Mouse (Mus musculus): ENCODE measurements around the gene Bri3bp. TPM values are rescaled to one million over a fixed set of nuclear protein-coding genes. Genes with fewer than 3 reads are reported as not detected.
"Not testable (repeated sequence)": the region's sequence is repeated elsewhere in the genome, so short reads cannot be mapped to it uniquely, and the experiment has no call there.

The Bri3bp gene
- polyA plus RNA-seq, 1 experiment from 2014 or later, result 35.7 TPM

DNA sequence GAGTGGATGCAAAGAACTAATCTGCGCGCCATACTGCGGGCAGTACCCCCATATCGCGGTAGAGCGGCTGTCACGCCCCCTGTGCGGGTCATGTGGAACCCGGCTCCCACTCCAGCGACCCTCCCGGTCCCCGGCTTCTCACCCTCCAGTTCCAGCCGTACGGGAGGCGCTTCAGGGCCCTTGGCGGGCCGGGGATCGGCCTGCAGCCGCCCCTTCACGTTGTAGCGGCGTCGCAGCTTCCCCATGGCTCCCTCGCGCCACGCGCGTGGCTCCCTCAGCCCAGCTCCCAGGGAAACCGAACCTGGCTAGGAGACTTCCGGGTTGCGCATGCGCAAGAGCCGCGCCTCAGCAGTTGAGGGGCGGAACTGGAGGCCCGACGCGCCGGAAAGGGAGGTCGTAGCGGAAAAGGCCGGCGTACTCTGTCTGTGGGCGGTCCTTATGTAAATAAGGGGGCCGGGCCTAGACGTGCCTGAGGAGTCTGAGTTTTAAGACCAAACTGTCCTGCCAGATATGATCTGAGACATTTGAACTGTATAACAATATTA lies 7.5 kb upstream of the Bri3bp start, which contains the start of gene Dhx37:
TSS of gene Dhx37 (minus strand) at position 329 of the 545 bp plus-strand sequence.
- H3K36me3 ChIP-seq (ENCODE audit: control insufficient read depth, insufficient read depth), result peaks cover 29% of the 10 kb centered on the region
- peak; percentile 92 for ATAC-seq
- no peaks in the 10 kb centered on the region for H3K9me3 ChIP-seq (ENCODE audit: control insufficient read depth)
- peak within 1 kb of the TSS; percentile 99 for H3K4me2 ChIP-seq (replicated peaks; ENCODE audit: low read depth)
- no peak for TF ChIP-seq CTCF (IDR thresholded peaks at IDR 0.05; ENCODE audit: low read depth)
- H3K27me3 ChIP-seq (replicated peaks; ENCODE audit: control insufficient read depth, insufficient read depth, low read length), result no peaks in the 10 kb centered on the region
- under 1% methylated on average over 46 of the region's 46 CpGs for WGBS
- peak within 1 kb of the TSS; percentile 79 for H3K4me3 ChIP-seq (ENCODE audit: low read depth, low read length)
- peak within 1 kb of the TSS; percentile 79 for H3K9ac ChIP-seq (ENCODE audit: low read depth, low read length)
- 0 out of 2 replicates have a peak within 1 kb of the TSS, but pooled peaks have one; percentile 46 for H3K27ac ChIP-seq (ENCODE audit: low read depth, low read length)
- 0 out of 2 replicates have a peak, but pooled peaks cover 7% of the 10 kb centered on the region for H3K4me1 ChIP-seq (replicated peaks; ENCODE audit: control insufficient read depth, insufficient read depth, low read length)

DNA sequence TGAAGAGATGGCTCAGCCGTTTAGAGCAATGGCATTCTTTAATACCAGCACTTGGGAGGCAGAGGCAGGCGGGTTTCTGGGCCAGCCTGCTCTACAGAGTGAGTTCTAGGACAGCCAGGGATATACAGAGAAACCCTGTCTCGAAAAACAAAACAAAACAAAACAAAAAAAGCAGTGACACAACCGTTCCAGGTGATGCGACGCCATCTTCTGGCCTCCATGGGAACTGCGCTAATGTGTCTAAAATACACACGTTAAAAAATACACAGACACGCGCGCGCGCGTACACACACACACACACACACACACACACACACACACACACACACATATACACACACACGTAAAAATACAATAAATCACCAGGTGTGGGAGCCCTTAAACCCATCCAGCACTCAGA lies 7.0 kb upstream of the Bri3bp start:
- 56% methylated on average over 15 of the region's 15 CpGs for WGBS
- Histone ChIP-seq H3K4me3 (ENCODE audit: low read depth, low read length) (peak overlapping the region; percentile 79), H3K36me3 (ENCODE audit: control insufficient read depth, insufficient read depth) (peaks cover 24% of the 10 kb centered on the region), H3K4me2 (replicated peaks; ENCODE audit: low read depth) (peak overlapping the region; percentile 99), H3K27ac (ENCODE audit: low read depth, low read length) (0 out of 2 replicates have a peak overlapping the region, but pooled peaks have one; percentile 46)
- H3K9me3 ChIP-seq (ENCODE audit: control insufficient read depth); H3K4me1 ChIP-seq (replicated peaks; ENCODE audit: control insufficient read depth, insufficient read depth, low read length); H3K9ac ChIP-seq (ENCODE audit: low read depth, low read length); H3K27me3 ChIP-seq (replicated peaks; ENCODE audit: control insufficient read depth, insufficient read depth, low read length); ATAC-seq: not testable (repeated sequence)
- TF ChIP-seq CTCF (IDR thresholded peaks at IDR 0.05; ENCODE audit: low read depth), result peak; percentile 45; the same call in 1 of the 2 replicates

DNA sequence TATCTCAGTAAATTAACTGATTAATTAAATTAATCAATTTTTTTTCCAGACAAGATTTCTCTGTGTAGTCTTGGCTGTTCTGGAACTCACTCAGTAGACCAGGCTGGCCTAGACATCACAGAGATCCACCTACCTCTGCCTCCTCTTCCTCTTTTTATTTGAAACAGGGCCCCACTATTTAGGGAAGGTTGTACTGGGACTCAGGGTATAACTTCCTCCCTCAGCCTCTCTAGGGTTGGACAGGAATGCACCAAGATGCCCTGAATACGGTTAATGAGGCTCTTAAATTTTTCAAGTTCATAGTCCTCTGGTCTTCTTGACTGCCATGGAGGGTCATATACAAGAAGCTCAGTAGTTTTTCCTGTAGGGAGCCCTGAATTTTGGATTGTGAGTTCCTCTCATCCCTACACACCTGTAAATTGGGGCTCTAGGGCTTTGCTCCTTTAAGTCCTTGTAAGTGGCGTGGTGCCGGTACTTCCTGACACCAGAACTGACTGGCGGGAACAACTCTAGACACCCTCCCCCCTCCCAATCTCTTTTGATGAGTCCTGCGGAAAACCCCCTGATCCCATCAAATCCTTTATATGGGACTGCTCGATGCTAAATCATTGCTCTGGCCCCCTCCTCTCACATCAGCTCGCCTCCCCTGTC lies 660 bp upstream of the Bri3bp start:
- Histone ChIP-seq H3K27me3 (replicated peaks; ENCODE audit: control insufficient read depth, insufficient read depth, low read length) (no peaks in the 10 kb centered on the region), H3K4me1 (replicated peaks; ENCODE audit: control insufficient read depth, insufficient read depth, low read length) (no peaks in the 10 kb centered on the region), H3K36me3 (ENCODE audit: control insufficient read depth, insufficient read depth) (no peaks in the 10 kb centered on the region), H3K27ac (ENCODE audit: low read depth, low read length) (no peak overlapping the region), H3K9me3 (ENCODE audit: control insufficient read depth) (no peaks in the 10 kb centered on the region), H3K4me3 (ENCODE audit: low read depth, low read length) (peak overlapping the region; percentile 87), H3K4me2 (replicated peaks; ENCODE audit: low read depth) (peak overlapping the region; percentile 90), H3K9ac (ENCODE audit: low read depth, low read length) (peak overlapping the region; percentile 76)
- no peak for ATAC-seq
- no peak for TF ChIP-seq CTCF (IDR thresholded peaks at IDR 0.05; ENCODE audit: low read depth)
- WGBS, result 3% methylated on average over 7 of the region's 7 CpGs

DNA sequence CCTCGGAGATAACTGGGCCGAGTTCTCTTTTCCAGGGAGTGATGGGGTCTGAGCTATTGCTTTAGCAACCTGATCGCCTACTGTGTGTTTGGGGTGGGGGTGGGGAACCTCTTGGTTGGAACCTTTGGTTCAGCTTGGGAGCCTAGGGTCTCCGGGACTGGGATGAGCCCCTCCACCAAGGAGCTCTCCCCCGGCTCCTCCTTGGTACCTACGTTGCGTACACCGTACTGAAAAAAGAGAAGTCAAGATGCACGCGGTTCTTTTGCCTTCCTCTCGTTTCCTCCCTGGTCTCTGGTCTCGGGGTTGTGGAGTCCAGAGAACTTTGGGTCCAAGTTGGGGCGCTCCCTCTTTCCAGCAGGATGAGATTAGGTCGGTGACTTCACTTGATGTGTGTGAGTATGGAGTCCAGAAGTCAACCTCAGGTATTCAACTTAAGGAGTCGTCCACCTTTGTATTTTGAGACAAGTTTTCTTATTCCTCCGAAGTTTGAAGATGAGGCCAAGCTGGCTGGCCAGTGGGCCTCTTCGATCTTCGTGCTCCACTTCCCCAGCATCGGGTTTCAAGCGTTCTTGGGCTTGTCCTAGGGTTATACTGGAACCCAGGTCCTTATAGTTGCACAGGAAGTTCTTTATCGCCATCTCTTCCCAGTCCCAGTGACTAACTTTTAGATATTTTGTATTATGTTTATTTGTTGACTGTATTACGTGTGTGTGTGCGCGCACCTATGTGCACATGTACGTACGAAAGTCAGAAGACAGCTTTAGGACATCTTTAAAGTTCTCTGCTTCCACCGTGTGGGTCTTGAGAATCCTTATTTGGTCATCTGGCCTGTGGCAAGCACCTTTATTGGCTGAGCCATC lies 998 bp downstream of the Bri3bp start:
- Histone ChIP-seq H3K4me1 (replicated peaks; ENCODE audit: control insufficient read depth, insufficient read depth, low read length) (no peaks in the 10 kb centered on the region), H3K27ac (ENCODE audit: low read depth, low read length) (peak overlapping the region; percentile 78), H3K4me2 (replicated peaks; ENCODE audit: low read depth) (peak overlapping the region; percentile 90), H3K9ac (ENCODE audit: low read depth, low read length) (peak overlapping the region; percentile 76), H3K4me3 (ENCODE audit: low read depth, low read length) (peak overlapping the region; percentile 87), H3K36me3 (ENCODE audit: control insufficient read depth, insufficient read depth) (no peaks in the 10 kb centered on the region), H3K27me3 (replicated peaks; ENCODE audit: control insufficient read depth, insufficient read depth, low read length) (no peaks in the 10 kb centered on the region), H3K9me3 (ENCODE audit: control insufficient read depth) (no peaks in the 10 kb centered on the region)
- 19% methylated on average over 27 of the region's 27 CpGs for WGBS
- ATAC-seq, result peak; percentile 46; the same call in 1 of the 2 replicates
- TF ChIP-seq CTCF (IDR thresholded peaks at IDR 0.05; ENCODE audit: low read depth), result no peak

DNA sequence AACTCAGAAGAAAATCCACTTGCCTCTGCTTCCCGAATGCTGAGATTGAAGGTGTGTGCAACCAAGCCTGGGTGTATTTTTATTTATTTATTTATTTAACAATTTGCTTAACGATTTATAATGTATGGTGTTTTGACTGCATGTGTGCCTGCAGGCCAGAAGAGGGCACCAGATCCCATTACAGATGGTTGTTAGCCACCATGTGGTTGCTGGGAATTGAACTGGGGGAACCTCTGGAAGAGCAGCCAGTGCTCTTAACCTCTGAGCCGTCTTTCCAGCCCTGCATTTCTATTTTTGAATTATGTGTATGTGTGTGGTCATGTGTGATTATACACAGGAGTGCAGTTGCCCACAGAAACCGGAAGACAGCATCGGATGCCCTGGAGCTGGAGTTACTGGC lies 2.0 kb downstream of the Bri3bp start:
- Histone ChIP-seq H3K27me3 (replicated peaks; ENCODE audit: control insufficient read depth, insufficient read depth, low read length) (no peaks in the 10 kb centered on the region), H3K36me3 (ENCODE audit: control insufficient read depth, insufficient read depth) (no peaks in the 10 kb centered on the region), H3K4me2 (replicated peaks; ENCODE audit: low read depth) (no peak overlapping the region), H3K4me3 (ENCODE audit: low read depth, low read length) (no peak overlapping the region), H3K27ac (ENCODE audit: low read depth, low read length) (no peak overlapping the region), H3K4me1 (replicated peaks; ENCODE audit: control insufficient read depth, insufficient read depth, low read length) (no peaks in the 10 kb centered on the region), H3K9ac (ENCODE audit: low read depth, low read length) (no peak overlapping the region), H3K9me3 (ENCODE audit: control insufficient read depth) (no peaks in the 10 kb centered on the region)
- peak; percentile 60 for TF ChIP-seq CTCF (IDR thresholded peaks at IDR 0.05; ENCODE audit: low read depth)
- ATAC-seq, result no peak
- 85% methylated on average over 5 of the region's 5 CpGs for WGBS

DNA sequence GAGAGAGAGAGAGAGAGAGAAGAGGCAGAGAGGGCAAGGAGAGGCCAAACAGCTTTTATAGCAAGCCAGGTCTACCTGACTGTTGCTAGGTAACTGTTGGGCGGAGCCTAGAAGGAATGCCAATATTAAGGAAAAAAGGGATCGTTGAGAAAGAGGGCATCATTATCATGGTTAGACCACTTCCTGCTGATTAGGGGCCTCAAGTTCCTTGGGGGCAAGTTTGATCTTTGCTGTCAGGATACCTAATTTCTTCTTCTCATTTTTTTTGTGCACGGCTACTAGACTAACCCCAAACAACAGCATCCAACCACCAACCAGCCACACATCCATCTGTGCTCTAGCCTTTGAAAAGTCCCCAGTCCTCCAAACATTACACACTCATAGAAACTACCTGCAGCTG lies 2.5 kb downstream of the Bri3bp start:
- no peaks in the 10 kb centered on the region for H3K36me3 ChIP-seq (ENCODE audit: control insufficient read depth, insufficient read depth)
- H3K9ac ChIP-seq (ENCODE audit: low read depth, low read length), result no peak overlapping the region
- no peaks in the 10 kb centered on the region for H3K27me3 ChIP-seq (replicated peaks; ENCODE audit: control insufficient read depth, insufficient read depth, low read length)
- 63% methylated on average over 3 of the region's 3 CpGs for WGBS
- TF ChIP-seq CTCF (IDR thresholded peaks at IDR 0.05; ENCODE audit: low read depth), result no peak
- H3K27ac ChIP-seq (ENCODE audit: low read depth, low read length), result no peak overlapping the region
- ATAC-seq, result no peak
- H3K4me2 ChIP-seq (replicated peaks; ENCODE audit: low read depth), result no peak overlapping the region
- H3K4me1 ChIP-seq (replicated peaks; ENCODE audit: control insufficient read depth, insufficient read depth, low read length), result no peaks in the 10 kb centered on the region
- no peaks in the 10 kb centered on the region for H3K9me3 ChIP-seq (ENCODE audit: control insufficient read depth)
- H3K4me3 ChIP-seq (ENCODE audit: low read depth, low read length), result no peak overlapping the region
